Mouse (Mus musculus) spleen, adult 18-20 months (tissue): ENCODE data around the gene Pitpnm2.
A peak's percentile ranks its signal among the peaks of the same experiment; 100 is the strongest.

ENCODE experiments used
- DNase-seq, 2 experiments: peaks; one replicate each; pipeline ENCODE4 v3.0.0; 2022; ENCODE audit warnings: mixed read lengths in 2 of 2

Pitpnm2 gene

DNA sequence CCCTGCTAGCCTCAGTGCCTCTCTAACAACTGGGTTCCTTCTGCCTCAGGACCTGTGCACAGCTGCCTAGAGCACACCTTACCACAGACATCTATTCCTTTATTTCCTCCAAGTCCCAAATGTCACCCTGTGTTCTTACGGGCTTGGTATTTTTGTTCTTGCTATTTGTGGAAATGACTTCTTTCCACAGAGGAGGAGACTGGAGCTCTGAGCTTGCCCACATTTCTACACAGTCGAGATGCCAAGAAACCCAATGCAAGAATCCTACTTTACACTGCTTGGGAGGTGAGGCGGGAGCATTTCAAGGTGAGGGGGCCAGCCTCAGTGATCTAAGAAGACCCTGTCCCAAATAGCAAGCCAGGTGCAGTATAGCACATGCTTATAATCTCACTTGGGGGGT, 164.0 kb downstream of the Pitpnm2 start:
- no peak for DNase-seq

- DNase-seq = peak; percentile 73 to 88
Observed at GRCm38 (mm10) chr5:124084588-124085173, 164.9 kb downstream of the Pitpnm2 start.

DNA sequence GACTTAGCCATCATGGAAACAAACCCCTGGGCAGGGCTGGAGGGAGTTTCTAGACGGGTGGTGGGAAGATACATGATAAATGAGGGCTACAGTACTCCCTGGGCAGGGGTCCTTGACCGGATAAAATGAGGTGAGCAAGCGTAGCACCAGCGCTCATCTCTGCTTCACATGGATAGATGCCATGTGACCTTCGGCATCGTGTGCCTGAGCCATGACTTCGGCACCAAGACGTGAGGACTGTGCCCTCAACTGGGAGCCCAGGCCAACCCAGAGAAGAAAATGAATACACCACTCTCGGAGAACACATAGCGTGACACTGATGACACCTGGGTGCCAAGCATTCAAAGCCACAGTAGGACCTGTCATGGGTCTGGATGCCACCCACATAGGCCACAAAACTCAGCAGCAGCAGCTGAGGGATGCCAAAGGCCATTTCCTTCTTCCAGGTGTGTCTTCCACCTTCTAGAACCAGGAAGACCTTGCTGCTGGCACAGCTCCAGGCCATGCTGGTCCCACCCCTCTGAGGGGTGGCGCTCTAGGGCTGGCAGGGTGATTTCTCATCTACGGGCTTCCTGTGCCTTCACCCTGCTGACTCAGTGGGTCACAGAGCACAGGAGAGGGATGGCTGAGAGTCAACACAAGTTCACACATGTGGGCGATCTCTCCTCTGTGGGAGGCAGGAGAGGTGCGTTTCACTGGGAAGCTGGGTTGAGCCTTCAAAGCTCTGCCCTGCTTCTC, 165.5 kb downstream of the Pitpnm2 start:
- no peak for DNase-seq

DNA sequence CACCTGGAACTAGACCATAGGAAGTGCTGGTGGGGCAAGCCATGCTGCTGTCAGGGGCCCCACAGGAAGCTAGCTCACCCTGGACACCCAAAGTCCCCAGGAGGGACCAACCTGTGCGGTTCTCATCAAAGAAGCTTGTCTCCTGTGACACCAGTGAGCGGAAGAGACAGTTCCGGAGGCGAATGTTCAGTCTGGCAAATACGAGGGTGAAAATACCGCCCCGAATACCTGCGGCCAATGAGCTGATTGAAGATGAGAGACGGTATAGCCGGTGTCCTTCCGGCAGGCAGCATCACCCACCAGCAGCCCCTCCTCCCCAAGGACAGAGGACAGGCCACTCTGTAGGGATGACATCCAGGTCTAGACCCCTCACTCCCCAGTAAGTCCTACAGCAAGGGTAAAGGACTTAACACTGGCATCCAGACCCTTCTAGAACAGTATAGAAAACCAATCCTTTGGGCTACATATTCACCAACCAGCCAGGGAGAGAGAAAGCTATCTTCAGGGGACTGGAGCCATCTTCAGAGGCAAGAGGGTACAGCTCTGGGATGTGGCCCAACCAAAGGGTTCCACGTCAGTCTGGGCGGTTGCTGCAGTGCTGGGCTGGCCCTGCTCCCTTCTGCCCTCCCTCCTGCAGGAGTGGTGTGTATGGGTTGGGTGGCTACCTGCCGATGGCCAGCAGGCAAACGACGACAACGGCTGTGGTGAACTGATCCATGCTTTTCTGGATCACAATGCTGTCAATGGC, 166.4 kb downstream of the Pitpnm2 start:
- no peak for DNase-seq

GRCm38 (mm10) chr5:124082447-124082846, 167.1 kb downstream of the Pitpnm2 start:
- DNase-seq = no peak

DNA sequence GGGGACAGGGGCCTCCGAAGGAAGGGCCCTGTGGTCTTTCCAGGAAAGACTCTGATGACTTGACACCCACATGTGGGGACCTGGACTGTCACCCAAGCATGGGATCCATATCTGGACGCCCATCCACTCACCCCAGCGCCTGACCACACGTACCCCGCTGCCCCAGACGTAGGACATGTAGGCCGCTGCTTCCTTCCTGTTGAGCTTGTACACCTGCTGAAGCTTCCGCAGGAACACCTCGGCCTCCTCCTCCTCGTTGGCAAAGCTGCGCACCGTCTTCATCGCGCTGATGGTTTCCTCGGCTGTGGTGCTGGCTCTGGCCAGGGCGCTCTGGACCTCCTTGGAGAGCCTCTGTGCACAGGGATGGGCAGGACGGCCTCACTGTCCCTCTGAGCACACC, 169.7 kb downstream of the Pitpnm2 start:
- DNase-seq = no peak

DNA sequence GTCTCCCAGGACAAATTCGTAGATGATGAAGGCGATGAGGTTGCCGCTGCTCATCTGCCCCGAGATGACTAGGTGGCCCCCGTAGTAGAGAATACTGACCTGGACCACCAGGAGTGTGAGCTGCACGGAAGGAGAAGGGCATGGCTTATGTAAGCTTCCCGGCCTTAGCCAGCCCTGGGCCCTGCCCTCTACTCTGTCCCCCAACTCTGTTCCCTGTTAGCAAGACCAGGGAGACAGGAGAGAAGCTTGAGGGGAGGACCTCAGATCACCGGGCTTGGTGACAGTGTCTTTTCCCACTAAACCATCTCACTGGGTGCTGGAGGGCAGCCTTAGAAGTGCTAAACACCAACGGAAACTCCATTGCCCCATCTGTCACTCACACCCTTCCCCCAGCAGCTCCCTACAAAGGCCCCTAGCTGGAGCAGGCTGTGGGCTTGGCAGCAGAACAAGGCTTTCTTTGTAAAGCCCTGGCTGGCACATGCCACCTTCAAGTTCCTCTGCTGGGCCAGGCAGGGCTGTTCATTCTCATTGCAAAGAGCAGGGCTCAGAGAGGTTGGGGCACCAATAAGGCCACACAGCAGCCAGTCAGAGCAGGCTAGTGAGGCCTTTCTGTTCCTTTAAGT, 170.7 kb downstream of the Pitpnm2 start:
- no peak for DNase-seq

DNA sequence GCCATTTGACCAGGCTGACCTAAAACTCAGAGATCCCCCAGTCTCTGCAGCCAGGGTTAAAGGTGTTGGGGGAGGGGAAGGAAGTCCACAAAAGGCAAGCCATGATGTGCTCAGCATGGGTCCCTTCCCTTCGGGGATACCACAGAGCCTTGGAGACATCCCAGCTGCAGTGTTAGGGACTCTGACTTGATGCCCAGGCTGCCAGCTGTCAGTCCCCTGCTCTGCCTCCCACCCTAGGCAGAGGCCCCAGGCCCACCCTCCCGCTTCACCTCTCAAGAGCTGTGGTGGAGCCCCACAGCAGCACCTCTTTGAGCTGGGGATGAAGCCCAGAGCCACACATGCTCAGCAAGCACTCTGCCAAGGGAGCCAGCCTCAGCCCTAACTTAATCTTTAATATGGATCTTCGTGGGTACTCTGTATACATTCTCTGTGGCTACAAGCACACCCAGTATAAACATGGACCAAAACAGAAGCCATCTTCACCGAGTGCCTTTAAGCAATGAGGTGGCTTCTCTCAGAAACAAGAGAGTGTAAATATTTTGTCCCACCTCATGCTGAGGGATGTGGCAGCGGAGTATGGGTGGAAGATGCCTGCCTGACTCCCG, 171.6 kb downstream of the Pitpnm2 start:
- DNase-seq = no peak

GRCm38 (mm10) chr5:124077241-124077640, 172.3 kb downstream of the Pitpnm2 start:
- DNase-seq = no peak

DNA sequence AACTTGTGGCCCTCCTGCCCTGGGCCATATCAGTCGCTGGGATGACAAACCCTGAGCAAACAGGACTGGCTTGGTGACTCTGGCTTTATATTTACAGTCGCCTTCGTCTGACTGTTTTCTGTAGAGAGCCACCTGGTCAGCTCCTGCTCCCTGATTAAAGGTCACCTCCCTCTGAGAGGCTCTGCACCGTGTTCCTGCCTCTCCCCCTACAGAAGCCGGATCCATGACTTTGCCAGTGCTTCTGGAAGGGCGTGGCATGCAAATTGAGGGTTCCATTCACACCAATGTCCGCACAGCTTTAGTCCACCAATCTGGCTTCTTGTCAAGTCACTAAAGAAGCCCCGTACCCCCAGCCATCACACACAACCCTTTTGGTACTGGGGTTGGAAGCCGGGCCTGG, 173.0 kb downstream of the Pitpnm2 start:
- DNase-seq = no peak

DNA sequence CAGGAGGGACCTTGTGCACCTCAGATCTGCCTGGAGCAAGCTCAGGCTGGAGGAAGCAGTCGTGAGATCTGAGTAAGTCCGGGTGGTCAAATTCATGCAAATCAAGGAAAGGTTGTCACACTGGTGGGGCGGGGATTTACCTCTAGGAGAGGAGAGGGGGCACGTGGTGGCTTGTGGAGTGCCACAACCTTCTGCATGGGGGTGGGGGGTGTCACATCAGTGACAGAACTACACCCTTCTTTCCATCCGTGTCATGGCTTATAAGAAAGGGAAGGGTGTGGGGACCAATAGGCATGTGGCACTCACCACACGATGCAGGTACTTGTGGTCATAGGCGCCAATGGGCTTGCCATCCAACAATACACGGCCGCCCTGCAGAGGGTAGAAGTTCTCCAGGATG, 173.8 kb downstream of the Pitpnm2 start:
- DNase-seq = no peak

GRCm38 (mm10) chr5:124074845-124075307, 174.7 kb downstream of the Pitpnm2 start:
- no peak for DNase-seq

DNA sequence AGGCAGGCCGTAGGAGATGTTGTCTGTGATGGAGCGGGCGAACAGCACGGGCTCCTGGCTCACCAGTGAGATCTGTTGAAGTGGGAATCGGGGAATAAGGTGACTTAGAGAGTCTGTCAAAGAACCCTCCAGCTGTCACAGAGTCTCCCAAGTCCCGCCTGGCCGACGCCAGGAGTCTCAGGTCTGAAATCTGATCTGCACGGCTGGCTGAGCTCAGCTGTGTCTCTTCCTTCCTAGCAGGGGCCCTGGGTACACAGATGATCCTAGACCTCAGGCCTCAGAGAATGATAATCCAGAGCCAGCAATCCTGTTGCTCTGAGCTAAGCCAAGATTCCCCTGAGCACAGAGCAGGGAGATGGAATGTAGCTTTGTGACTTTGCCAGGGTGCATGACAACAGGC, 175.9 kb downstream of the Pitpnm2 start:
- DNase-seq = no peak

- no peak for DNase-seq
Observed at GRCm38 (mm10) chr5:124069657-124070056, 179.9 kb downstream of the Pitpnm2 start.
